Mouse (Mus musculus) NIH3T3 (cell line): ENCODE results near the gene Arl10.
A peak's percentile ranks its signal among the peaks of the same experiment; 100 is the strongest.

Source experiments
- DNase-seq: peaks from one replicate; pipeline ENCODE4 v3.0.0-alpha.2; 2012; ENCODE audit warnings: low read depth

The Arl10 gene

DNA sequence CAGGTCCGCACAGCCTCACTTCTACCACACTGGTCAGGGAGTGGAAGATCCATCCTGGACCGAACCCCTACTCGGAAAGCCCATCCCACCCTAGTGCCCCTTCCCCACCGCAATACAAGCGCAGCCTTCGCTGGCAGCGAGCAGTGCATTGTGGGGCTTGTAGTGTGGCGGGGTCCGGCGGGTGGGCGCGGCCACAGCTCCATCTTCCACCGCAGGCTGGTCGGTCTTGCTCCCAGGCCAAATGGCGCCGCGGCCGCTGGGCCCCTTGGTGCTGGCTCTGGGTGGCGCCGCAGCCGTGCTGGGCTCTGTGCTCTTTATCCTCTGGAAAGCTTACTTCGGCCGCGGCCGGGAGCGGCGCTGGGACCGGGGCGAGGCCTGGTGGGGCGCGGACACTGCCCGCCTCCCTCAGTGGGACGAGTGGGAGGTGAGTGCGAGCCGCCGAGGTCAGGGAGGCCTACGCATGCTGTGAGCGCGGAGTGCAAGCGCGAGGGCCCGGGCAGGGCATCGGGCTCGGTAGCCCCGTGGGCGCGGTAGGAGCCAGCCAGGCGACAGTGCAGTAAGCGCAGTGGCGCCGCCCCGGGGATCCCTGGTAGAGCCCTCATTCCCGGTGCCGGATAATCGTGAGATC is at the start of gene Arl10:
Gene Arl10 (plus strand): TSS at position 162 of the 628 bp plus-strand sequence.
- peak; percentile 79 for DNase-seq

DNA sequence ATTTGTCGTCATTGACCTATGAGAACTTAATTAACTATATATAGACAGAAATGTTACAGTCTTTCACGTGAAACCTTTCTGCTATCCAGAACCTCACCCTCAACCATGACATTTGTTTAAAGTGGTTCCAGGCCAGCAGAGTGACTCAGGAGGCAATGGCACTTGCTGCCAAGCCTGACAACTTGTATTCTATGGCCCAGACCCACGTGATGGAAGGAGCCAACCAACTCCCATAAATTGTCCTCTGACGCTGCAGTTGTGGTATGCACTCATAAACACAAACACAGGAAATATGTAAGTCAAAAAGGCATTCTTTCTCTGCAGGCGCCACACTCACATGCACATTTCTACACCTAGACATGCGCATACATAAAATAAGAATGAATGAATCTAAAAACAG is 47.7 kb upstream of the Arl10 start:
- DNase-seq = peak; percentile 70

DNA sequence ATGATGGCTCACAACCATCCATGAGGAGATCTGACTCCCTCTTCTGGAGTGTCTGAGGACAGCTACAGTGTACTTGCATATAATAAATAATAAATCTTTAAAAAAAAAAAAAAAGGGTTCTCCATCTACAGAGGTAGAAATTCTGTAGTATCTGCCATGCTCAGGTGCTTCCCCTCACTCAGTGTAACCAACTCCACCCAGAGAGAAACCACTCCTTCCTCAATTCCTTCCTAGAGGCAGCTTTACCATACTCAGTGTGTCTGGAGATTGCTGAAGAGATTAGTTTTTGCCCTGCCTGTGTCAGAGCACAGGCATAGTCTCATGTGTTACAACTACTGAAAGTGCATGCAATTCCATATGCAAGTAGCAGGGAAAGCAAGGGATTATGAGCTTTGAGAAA is 42.7 kb upstream of the Arl10 start:
- no peak for DNase-seq

DNA sequence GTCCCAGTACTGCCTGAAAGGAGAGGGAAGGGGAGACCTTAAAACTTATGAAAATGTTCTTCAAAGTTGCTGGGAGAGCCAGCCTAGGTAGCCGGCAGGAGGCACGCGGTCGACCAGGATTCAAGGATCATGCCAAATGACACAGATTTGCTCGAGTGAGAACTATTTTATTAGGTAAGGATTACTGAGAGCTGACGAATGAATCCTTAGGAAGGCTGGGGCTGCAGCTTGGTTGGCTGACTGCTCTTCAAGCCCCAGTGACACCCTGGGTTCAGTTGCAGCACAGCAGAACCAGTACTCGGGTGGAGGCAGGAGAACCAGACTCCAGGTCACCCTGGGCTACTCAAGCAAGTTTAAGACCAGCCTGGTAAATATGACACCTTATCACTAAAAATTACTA is 26.8 kb upstream of the Arl10 start:
- no peak for DNase-seq

DNA sequence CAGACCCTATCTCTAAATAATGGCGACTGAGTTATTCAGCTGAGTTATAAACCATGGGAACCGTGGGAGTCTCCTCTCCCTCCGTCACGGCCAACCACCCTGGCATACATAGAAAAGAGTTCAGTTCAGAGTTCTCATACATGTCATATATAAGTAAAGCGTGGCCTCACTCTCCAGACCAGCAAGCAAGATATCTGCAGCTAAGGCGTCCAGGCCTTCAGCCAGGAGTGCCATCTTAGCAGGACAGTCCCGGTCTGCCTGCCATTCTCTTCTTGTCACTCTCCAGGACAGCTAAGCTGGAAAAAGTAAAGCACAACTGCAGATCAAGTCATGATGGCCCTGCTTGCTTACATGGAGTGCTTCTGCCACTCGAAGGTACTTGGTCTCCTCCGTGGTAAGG is 18.6 kb upstream of the Arl10 start:
- DNase-seq = no peak

DNA sequence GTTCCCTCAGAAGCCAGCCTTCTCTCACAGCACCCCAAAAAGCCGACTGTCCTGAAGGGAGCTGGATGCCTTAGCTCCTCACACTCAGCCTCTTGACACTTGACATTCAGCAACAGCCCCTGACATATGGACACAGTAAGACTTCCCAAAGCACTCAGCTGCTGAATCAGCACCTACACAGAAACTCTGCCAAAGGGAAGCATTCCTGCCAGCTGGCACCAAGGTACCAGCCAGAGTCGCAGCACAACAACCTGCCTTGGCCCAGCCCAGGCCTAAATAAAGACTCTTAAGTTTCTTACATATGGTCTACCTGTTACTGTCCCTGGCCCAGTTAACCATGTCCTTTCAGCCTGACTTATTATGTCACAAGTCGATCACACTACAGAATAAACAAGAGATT is 18.0 kb upstream of the Arl10 start:
- no peak for DNase-seq

DNA sequence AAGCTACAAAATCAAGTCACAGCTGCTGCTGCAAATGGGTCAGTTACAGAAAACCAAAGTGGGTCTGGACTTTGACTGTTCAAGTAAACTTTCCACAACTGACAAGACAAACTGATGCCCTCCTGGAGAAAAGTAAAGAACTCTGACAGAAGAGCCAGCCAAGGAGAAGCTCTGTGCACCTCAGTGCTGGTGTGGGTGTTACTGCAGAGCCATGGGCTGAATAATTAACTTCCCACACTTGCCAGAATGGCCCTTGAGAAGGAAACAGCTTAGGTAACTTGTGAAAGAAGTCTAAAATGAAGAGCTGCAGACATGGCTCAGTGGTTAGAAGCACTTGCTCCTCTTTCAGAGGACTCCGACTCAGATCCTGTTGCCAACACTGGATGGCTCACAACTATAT is 17.2 kb upstream of the Arl10 start:
- DNase-seq = no peak

DNA sequence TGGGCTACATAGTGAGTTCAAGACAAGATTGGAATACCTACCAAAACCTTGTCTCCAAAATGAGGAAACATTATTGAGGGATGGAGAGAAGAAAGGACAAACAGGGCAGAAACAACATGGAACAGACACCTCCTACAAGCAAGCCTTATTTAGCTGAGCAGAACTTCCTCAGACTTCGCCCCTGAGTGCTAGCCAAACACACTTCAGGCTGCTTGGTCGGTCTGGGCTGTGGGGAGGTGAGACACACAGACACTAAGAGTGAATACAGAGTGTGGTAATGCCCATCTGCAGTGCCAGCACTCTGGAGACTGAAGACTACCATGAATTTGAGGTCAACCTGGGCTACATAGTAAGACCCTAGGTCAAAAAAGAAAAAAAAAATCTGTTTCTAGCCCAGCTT is 15.2 kb upstream of the Arl10 start:
- DNase-seq = no peak

DNA sequence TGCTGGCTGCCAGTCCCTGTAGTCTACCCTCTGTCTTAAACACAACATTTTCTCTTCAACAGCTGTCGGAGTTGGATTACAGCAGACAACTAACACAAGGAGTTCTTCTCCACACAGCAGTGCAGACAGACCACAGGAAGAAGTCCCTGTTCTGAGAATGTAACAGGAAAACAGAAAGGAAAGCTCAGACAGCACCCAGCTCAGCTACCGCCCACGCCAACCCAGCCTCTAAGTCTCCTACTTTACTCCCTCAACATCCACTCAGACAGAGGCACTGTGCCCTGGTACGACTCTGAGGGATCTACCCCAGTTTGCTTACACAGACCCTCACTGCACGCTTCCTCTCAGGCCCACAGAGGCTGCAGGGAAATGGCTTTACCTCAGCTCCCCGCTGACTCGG is 14.2 kb upstream of the Arl10 start:
- DNase-seq = no peak

DNA sequence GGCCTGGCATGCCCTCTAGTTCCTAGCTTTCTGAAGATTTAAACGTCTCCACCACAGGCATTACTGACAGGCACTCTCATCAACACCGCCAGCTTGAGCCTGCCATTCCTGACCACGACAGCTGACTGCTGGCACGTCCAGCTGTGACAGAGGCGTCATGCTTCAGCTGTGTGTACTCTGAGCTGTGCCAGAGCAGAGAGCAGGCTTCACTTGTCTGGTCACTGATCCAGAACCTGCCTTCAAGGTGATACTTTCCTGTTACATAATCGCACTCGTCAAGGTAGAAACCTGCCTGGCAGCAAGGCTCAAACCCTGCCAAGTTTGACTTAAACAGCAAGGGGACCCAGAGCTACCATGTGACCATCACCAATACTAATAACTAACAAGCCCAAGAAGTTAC is 12.3 kb upstream of the Arl10 start:
- DNase-seq = no peak

DNA sequence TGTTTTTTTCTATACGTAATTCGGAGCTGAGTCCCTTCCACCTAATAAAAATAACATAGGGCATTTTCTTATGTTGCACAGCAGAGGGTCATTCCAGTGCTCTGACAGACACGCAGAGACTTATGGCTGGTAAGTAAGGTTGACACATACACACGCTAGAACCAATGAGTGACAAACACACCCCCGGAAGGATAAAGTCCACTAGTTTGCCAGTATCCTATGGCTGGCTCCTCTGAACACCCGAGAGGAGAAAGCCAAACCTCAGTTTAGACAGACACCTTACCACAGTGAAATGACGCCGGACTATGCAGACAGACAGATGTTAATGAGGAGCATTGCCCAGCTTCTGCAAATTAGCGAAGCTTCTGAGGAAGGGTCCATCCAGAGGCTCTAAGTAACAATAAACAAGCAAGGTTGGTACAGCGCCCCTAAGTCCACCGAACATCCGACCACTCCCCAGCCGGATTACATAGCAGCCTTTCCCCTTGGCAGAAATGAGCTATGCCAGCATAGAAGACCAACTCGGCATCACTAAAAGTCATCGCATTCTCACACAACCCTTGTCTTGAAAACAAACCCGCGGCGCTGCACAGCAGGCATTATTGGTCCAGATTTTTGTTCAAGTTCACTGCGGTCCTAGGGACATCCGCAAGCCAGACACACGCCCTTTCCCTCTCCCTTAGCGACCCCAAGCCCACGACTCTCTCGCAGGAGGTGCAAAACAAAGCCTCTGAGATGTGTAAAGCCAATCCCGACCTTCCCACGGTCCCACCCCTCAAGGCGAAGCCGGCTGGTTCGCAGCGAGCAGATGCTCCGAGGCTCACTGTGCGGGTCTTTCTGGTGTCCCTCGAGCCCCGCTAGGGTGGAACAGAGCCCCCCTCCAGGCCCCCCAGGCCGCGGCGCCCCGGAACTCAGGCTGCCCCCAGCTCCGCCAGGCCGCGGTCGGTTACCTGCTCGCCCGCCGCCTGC is 10.3 kb upstream of the Arl10 start:
- DNase-seq = peak; percentile 12

DNA sequence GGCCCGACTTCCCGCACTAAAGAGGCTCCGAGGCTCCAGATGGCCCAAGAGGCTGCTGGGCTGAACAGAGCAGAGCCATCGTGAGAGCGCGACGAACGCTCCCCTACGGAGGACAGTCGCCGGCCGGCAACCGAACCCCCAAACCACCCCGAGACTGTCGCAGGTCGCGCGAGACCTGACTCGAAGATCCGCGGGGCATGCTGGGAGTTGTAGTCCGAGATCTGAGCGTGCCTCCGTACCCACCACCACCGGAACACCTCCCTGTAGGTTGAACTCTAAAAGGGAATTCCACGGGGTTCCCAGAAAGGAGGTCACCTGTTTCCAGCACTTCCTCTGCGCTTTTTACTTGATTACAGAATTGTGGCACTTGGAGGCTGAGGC is 9.6 kb upstream of the Arl10 start, which contains the start of gene 4833439L19Rik:
Gene 4833439L19Rik (minus strand): TSS at position 235 of the 381 bp plus-strand sequence.
- DNase-seq = peak; percentile 92

DNA sequence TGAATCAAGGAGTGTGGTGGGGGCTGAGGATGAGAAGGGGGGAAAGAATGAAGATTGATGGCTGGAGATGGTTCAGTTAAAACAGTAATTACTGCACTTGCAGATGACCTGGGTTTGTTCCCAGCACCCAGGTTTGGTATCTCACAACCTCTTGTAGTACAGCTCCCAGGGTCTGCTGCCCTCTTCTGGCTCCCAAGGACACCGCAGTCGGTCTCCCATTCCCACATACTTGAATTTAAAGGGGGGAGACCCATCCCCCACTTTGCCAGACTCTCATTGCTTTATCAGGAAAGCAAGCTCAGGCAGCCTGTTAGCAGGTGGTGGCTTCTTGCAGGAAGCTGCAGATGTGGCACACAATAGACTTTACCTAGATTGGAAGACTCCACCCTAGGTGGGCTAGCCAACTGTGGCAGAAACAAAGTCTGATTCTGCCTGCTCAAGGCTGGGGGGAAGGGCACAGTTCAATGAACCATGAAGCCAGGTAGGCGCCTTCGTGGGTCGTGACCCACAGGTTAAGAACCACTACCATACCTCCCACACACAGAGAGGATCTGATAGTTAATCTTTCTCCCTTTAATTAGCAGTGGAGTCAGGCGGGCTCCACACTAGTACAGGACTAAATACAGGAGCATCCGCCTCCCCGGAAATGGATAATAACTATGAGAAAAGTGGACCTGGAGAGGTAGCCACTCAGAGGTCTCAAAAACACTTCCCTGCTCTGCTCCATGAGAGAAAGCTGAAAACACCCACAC is 9.0 kb upstream of the Arl10 start:
- DNase-seq = peak; percentile 73

DNA sequence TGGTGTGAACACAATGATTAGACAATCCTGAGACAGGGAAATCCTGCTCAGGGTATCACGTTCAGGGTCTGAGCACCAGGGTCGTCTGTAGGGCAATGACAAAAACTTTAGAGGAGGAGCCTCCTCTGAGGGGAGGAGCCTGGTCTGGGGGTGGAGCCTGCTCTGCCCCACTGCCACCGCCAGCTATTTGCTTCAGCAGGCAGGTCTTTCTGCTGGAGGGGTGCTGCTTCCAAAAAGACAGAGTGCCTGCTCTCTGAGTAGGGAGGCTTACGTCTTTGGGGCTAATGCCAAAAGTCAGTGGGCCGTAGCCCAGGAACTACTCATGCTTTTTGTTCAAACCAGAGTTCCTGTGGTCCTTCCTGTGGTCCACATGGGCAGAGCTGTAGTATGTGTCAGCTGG is 6.4 kb upstream of the Arl10 start:
- DNase-seq = no peak

DNA sequence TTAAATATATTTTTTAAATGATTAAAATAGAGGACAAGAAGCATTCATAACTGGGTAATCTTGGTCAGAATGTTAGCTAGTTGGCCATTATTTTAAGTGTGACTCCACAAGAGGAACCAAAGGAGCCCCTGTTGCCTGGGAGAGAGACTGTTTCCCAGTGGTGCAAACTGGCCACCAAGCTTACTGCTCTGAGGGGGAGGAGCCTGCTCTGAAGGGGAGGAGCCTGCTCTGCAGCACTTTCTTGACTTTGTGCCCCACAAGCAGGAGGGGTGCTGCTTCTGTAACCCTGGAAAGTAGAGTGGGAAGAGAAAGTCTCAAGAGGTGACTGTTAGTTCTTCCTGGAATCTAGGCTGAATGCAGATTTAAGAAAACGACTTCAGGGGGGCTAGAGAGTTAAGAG is 5.5 kb upstream of the Arl10 start:
- no peak for DNase-seq

DNA sequence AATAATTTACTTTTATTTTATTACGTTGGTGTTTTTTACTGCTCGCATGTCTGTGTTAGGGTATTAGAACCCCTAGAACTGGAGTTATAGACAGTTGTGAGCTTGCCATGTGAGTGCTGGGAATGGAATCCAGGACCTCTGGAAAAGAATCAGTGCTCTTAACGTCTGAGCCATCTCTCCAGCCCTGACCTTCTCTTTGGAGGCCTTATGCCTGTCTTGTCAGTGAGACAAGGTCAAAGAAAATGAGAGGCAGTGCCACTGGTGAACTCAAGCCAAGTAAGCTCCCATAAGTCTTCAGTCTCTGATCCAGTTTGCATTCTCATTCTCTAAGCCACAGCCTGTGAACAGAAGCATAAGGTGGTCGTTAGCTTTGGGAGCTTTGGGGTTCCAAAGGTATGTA is 4.1 kb upstream of the Arl10 start:
- no peak for DNase-seq

DNA sequence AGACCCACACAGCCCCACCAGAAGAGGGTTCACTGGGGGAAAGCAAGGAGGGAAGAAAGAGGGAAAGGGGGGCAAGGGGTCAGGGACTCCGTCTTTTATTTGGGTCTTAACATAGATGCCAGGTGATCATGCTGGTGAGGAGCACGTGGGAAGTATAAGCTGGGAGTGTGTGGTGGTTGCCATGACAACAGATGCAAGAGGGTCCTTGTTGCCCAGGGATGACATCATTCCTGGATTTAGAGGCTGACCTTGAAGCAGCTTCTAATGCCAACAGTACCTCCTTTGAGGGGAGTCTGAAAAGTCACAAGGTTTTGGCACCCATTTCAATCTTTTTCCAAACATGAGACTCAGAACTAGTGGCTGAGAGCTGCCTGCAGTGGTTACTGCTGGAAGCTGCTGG is 3.2 kb upstream of the Arl10 start:
- peak; percentile 17 for DNase-seq

DNA sequence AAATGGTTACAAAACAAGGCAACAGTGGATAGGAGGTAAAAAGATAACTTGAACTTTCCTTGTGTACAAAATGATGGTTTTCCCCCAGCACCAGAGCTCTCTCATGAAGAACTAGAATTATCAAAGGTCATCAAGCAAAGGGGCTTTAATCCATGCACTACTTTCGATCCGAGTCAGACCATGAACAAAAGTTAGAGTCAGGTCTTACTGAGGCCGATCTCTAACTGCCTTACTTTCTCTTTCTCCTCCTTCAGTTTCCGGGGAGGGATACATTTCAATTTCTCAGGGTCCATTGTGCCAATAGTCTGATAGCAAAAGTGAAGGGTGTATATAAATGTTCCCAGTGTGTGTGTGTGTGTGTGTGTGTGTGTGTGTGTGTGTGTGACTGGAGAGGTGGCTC is 2.2 kb upstream of the Arl10 start:
- no peak for DNase-seq

DNA sequence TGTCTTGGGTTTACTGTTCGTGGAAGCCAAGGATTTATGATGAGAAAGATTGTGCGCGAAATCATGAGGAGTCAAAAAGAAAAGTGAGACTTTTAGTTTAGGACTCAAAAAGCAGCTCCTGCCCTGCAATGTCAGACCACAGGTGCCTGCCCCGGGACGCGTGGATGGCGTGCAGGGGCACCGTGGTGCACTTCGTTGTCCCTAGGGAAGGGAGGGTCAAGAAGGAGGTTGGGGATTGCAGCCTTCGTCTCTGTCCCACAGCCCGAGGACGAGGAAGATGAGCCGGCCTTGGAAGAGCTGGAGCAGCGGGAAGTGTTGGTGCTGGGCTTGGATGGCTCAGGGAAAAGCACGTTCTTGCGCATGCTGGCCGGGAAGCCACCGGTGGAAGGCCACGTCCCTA is 674 bp downstream of the Arl10 start:
- no peak for DNase-seq

DNA sequence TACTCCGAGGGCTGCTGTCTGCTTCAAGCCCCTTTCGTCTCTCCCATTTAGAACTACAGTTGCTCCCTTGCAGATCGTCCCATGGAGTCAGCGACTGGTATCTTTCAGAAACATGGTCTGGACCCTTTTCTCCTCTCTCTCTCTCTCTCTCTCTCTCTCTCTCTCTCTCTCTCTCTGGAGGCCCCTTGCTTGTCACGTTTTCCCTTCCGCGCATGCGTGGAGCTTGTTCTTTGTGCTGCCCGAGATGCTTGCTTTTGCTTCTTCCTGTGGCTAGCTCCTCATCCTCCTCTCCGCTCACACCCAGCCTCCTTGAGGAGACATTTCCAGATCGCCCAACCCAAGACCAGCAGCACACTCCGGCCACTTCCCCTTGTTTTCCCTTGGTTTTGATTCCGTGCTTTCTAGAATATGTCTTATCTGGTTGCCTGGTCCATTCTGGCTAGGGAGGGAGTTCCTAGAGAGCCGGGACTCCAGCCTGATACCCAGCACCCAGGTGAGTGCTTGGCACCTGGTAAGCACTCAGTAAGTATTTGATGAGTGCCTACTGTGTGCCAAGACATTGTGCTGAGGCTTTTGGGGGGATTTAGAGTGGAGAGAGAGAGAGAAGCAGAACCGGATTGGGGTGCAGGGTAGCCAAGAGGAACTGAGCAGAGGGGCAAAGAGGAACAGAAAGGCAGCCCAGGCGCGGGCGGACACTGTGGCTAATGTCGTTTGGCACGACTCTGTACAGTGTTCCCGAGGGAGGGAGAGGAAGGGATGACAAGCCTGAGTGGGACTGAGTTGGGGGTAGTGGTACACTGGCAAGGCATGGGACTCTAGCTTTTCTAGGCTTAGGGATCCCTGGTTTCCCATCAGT is 3.1 kb downstream of the Arl10 start:
- DNase-seq = no peak

DNA sequence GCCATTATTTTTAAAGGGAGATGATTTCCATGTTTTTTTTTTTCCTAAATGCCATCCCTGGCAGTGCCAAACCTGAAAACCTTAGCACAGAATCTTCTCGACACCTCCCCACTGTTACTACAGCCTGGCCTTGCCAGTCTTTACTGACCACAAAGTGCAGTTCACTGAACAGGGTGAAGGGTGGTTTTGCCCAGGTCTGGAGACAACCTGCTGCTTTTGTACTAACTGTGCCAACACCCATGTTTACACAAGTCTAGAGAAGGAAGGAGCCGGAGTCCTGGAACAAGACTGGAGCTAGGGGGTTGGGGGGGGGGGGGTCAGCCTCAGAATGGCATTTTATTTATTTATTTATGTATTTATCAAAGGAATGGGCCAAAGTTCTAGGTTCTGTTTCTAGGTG is 6.6 kb downstream of the Arl10 start:
- no peak for DNase-seq

DNA sequence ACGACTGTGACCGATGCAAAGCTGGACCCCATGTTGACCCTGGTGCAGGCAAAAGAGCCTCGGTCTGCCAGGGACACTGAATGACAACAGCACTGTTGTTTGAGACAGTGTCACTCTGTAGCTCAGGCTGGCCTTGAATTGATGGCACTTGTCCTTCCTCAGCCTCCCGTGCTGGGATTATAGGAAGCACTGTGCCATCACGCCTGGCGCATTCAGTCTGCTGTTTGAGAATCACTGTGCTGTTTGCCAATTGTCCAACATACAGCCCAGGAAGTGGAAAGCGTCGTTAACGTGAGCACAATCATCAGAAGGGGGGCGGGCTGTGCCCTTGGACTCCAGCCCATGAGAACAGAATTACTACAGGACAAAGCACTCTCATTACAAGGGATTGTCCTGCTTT is 7.3 kb downstream of the Arl10 start:
- DNase-seq = no peak
